Mouse (Mus musculus): ENCODE results near the gene Mpzl3.

GRCm38 (mm10) chr9:45120567-45120966 is 65.6 kb downstream of the Mpzl3 start:
- no peak for TF ChIP-seq CTCF (IDR thresholded peaks at IDR 0.05; ENCODE audit: control insufficient read depth, insufficient read depth, low read length)
- no peak for TF ChIP-seq POLR2A (IDR thresholded peaks at IDR 0.05; ENCODE audit: borderline replicate concordance, control insufficient read depth, low read depth, low read length)

Data from bone marrow, adult 2 months (tissue).